ENCODE assay signal across 29 mouse cellular contexts in the genomic region with DNA sequence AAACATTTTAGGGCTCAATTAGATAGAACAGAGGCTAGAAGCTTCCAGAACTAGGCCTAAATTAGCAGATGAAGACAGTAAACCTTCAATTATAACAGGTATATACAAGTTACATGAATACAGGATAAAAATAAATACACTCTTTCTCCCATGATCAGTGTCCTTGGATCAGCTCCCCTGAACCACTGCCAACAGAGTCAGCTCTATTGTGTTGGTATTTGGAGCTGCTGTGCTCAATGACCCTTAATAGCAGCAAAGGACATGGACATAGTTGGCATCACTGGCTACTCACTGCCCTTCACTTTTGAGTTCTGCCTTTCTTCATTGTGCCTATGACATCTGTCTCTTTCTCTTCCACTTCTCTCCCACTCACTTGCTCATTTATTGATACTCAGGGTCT.
DNase-seq lines count a peak whose midpoint lies in the region; ATAC-seq lines count a peak whose summit lies in the region.
"Had no signal": no experiment of that assay in that cellular context is flagged by ENCODE, and none has a peak within 500 bp of the region (broad histone marks: within the 10 kb centered on the region; RNA-seq: fewer than 3 reads in every experiment).

No protein-coding gene starts in this region.

- H3K4me2 ChIP-seq in heart, embryonic 11.5 days, result no peak overlapping the region
- H3K4me2 ChIP-seq: embryonic facial prominence, embryonic 13.5 days; heart, embryonic 15.5 days; hindbrain, embryonic 14.5 days had no signal

- no peak overlapping the region for H3K4me3 ChIP-seq in heart, embryonic 11.5 days (ENCODE audit: low read depth, low read length)
- H3K4me3 ChIP-seq: embryonic facial prominence, embryonic 10.5 days; embryonic facial prominence, embryonic 13.5 days; erythroblast, embryonic 14.5 days; heart, embryonic 15.5 days had no signal

- no peak overlapping the region for H3K27ac ChIP-seq in heart, embryonic 11.5 days (ENCODE audit: low read depth, low read length)
- H3K27ac ChIP-seq: embryonic facial prominence, embryonic 10.5 days; embryonic facial prominence, embryonic 13.5 days; heart, embryonic 15.5 days; hindbrain, embryonic 14.5 days; hindbrain, postnatal 0 days had no signal

- H3K9me3 ChIP-seq in heart, embryonic 11.5 days (replicated peaks; ENCODE audit: control insufficient read depth, low read length), result no peaks in the 10 kb centered on the region
- H3K9me3 ChIP-seq: embryonic facial prominence, embryonic 10.5 days; embryonic facial prominence, embryonic 13.5 days; heart, embryonic 15.5 days had no signal

- H3K27me3 ChIP-seq in heart, embryonic 11.5 days (ENCODE audit: control insufficient read depth, insufficient read depth, low read length), result no peaks in the 10 kb centered on the region
- H3K27me3 ChIP-seq: embryonic facial prominence, embryonic 13.5 days; heart, embryonic 15.5 days had no signal

- no peaks in the 10 kb centered on the region for H3K36me3 ChIP-seq in heart, embryonic 11.5 days (ENCODE audit: control insufficient read depth, insufficient read depth, low read length)
- H3K36me3 ChIP-seq: embryonic facial prominence, embryonic 10.5 days; embryonic facial prominence, embryonic 13.5 days; heart, embryonic 15.5 days had no signal

- peak; percentile 71 to 77 for DNase-seq in heart, adult 18-20 months
- DNase-seq in Muller cell, postnatal 12 days (ENCODE audit: inconsistent ontology term), result peak; percentile 47
- peak; percentile 44 to 63 for DNase-seq in heart, adult 9 months (ENCODE audit: low spot score in 2 of 2)
- peak; percentile 32 for DNase-seq in heart, postnatal 4 days
- DNase-seq in neural tube, embryonic 10.5 days (ENCODE audit: extremely low spot score, low spot score), result no peak
- DNase-seq: adrenal gland, adult 8-10 months; adrenal gland, postnatal 25 days; cerebellum, adult 11-12 months; cerebellum, adult 8-10 months; cerebellum, postnatal 10 days; cerebellum, postnatal 36 days; embryo, embryonic 11 days; forebrain, postnatal 0 days; gastrocnemius, postnatal 10 days; gastrocnemius, postnatal 36 days; kidney, adult 18-20 months; kidney, adult 9 months had no signal

- ATAC-seq in heart, embryonic 11.5 days (replicated peaks; ENCODE audit: insufficient number of reproducible peaks, low FRiP score, low TSS enrichment), result no peak
- ATAC-seq: activated CD4-positive, CD25-positive, alpha-beta regulatory T cell, adult 4 months; CD4-positive, CD25-positive, alpha-beta regulatory T cell, adult 4 months; forebrain, embryonic 14.5 days; forebrain, postnatal 0 days; hindbrain, postnatal 0 days; inflammation-experienced regulatory T-cells, adult 6 months; intestine, embryonic 16.5 days had no signal

- no peaks in the 10 kb centered on the region for H3K4me1 ChIP-seq in heart, embryonic 11.5 days (ENCODE audit: control insufficient read depth, insufficient read depth, low read length)
- H3K4me1 ChIP-seq: embryonic facial prominence, embryonic 10.5 days; embryonic facial prominence, embryonic 13.5 days; heart, embryonic 15.5 days had no signal

- H3K9ac ChIP-seq in heart, embryonic 11.5 days (ENCODE audit: low read depth, low read length), result no peak overlapping the region
- H3K9ac ChIP-seq: embryonic facial prominence, embryonic 13.5 days; forebrain, postnatal 0 days; heart, embryonic 15.5 days; hindbrain, embryonic 14.5 days had no signal
